Comparison of ENCODE assay signal across 9 mouse cellular contexts in genomic region chr4:136134978-136135873, GRCm38 (mm10). TPM values are rescaled to one million over a fixed set of nuclear protein-coding genes. Genes with fewer than 3 reads are reported as not detected.
DNase-seq lines count a peak whose midpoint lies in the region; ATAC-seq and TF ChIP-seq lines count a peak whose summit lies in the region.
"Had no signal": no experiment of that assay in that cellular context is flagged by ENCODE, and none has a peak within 500 bp of the region (broad histone marks: within the 10 kb centered on the region; RNA-seq: fewer than 3 reads in every experiment).

No protein-coding gene starts in this region.

- no peaks in the 10 kb centered on the region for H3K79me2 ChIP-seq in liver, adult 2 months (ENCODE audit: control insufficient read depth, insufficient read depth, low read length)

- H3K9ac ChIP-seq in intestine, embryonic 16.5 days (ENCODE audit: low read depth, low read length): peak overlapping the region; percentile 80
- H3K9ac ChIP-seq in liver, adult 2 months (ENCODE audit: low read depth, low read length): peak overlapping the region; percentile 88

- H3K27me3 ChIP-seq in intestine, embryonic 16.5 days (replicated peaks; ENCODE audit: control insufficient read depth, insufficient read depth, low read length): no peaks in the 10 kb centered on the region
- H3K27me3 ChIP-seq in liver, adult 2 months (ENCODE audit: control insufficient read depth, insufficient read depth, low read length): no peaks in the 10 kb centered on the region
- H3K27me3 ChIP-seq: Patski had no signal

- no peaks in the 10 kb centered on the region for H3K9me3 ChIP-seq in intestine, embryonic 16.5 days (ENCODE audit: control insufficient read depth, low read length)

- 3% methylated on average over 50 of the region's 50 CpGs for WGBS in intestine, embryonic 16.5 days
- 10% methylated on average over 49 of the region's 50 CpGs for WGBS in liver, adult 2 months

- peak; percentile 70 for DNase-seq in gastrocnemius, postnatal 10 days
- no peak for DNase-seq in gastrocnemius, adult 18-20 months (ENCODE audit: low spot score)
- DNase-seq in adrenal gland, postnatal 14 days: peak; percentile 73
- DNase-seq in forelimb bud, embryonic 11.5 days (ENCODE audit: low read depth, low spot score): peak; percentile 76
- no peak for DNase-seq in liver, adult 2 months (ENCODE audit: extremely low read depth, low read depth, low spot score)
- DNase-seq in ovary, postnatal 36 days (ENCODE audit: low spot score): peak; percentile 63
- DNase-seq in spleen, postnatal 14 days (ENCODE audit: low spot score in 2 of 2): no peak

- H3K4me2 ChIP-seq in intestine, embryonic 16.5 days (ENCODE audit: low read depth, low read length): peak overlapping the region; percentile 96

- peak overlapping the region; percentile 54 for H3K4me3 ChIP-seq in intestine, embryonic 16.5 days (ENCODE audit: low read length)
- H3K4me3 ChIP-seq in liver, adult 2 months (ENCODE audit: insufficient read depth, low read depth, low read length): peak overlapping the region; percentile 46

- H3K27ac ChIP-seq in intestine, embryonic 16.5 days (ENCODE audit: low read length): peak overlapping the region; percentile 97
- H3K27ac ChIP-seq in liver, adult 2 months (replicated peaks; ENCODE audit: insufficient read depth, low read depth, low read length): peak overlapping the region; percentile 37

- TF ChIP-seq CTCF in liver, adult 2 months (IDR thresholded peaks at IDR 0.05; ENCODE audit: low read depth, low read length): no peak

- H3K4me1 ChIP-seq in intestine, embryonic 16.5 days (ENCODE audit: control insufficient read depth, insufficient read depth, low read length): peaks cover 32% of the 10 kb centered on the region
- peaks cover 18% of the 10 kb centered on the region for H3K4me1 ChIP-seq in liver, adult 2 months (ENCODE audit: control insufficient read depth, insufficient read depth, low read length)

- peak; percentile 72 for ATAC-seq in intestine, embryonic 16.5 days
- ATAC-seq: Patski had no signal

- H3K36me3 ChIP-seq in intestine, embryonic 16.5 days (ENCODE audit: control insufficient read depth, insufficient read depth, low read length): no peaks in the 10 kb centered on the region
- no peaks in the 10 kb centered on the region for H3K36me3 ChIP-seq in liver, adult 2 months (ENCODE audit: control insufficient read depth, insufficient read depth, low read length)

- no peak for TF ChIP-seq POLR2A in liver, adult 2 months (IDR thresholded peaks at IDR 0.05; ENCODE audit: extremely low read depth, insufficient read depth, low read length)

RNA-seq across cellular contexts. Expression of gene Id3, which starts 8.1 kb away (rescaled TPM):
- total RNA-seq in gastrocnemius, postnatal 10 days (2021): 10 to 100 TPM; 33.3 to 48.8 TPM
- total RNA-seq in gastrocnemius, adult 18-20 months (2021): 10 to 100 TPM; 13.7 to 24.1 TPM
- total RNA-seq in adrenal gland, postnatal 14 days (2021): 91.3 and 98.0 TPM in 2 replicates
- polyA plus RNA-seq in intestine, embryonic 16.5 days (2015; fragmentation: Nextera tagmentation; extraction: Ambion mirVana): 232 and 245 TPM in 2 replicates
- total RNA-seq in liver, adult 2 months (2014; rRNA removed): 33.2 and 47.4 TPM in 2 replicates
- 181 and 274 TPM in 2 replicates for polyA plus RNA-seq in liver, adult 2 months (2012; rRNA removed)

RNA-seq across cellular contexts. Expression of gene E2f2, which starts 37.0 kb away (rescaled TPM):
- 10 to 100 TPM in 1 of 2 experiments, 1 to 10 TPM in 1; 6.9 to 11.0 TPM for total RNA-seq in gastrocnemius, postnatal 10 days (2021)
- under 1 TPM; 0.73 to 0.76 TPM for total RNA-seq in gastrocnemius, adult 18-20 months (2021)
- total RNA-seq in adrenal gland, postnatal 14 days (2021): 12.0 and 13.6 TPM in 2 replicates
- 7.5 and 9.3 TPM in 2 replicates for polyA plus RNA-seq in intestine, embryonic 16.5 days (2015; fragmentation: Nextera tagmentation; extraction: Ambion mirVana)
- total RNA-seq in liver, adult 2 months (2014; rRNA removed): 0.40 and 0.46 TPM in 2 replicates
- polyA plus RNA-seq in liver, adult 2 months (2012; rRNA removed): 0.75 and 0.76 TPM in 2 replicates

Comparison
In these comparisons a context has a peak if more than half of its experiments do, and no peak if none do; other contexts are left out.
1. DNase-seq: peak in gastrocnemius, postnatal 10 days (single experiment), adrenal gland, postnatal 14 days (single experiment), forelimb bud, embryonic 11.5 days (single experiment) and ovary, postnatal 36 days (single experiment); none in gastrocnemius, adult 18-20 months (single experiment), liver, adult 2 months (single experiment) and spleen, postnatal 14 days (0 of 2).